Mouse (Mus musculus) G1E (cell line): ENCODE measurements around the gene Gm42906. TPM values are rescaled to one million over a fixed set of nuclear protein-coding genes. Genes with fewer than 3 reads are reported as not detected.

Source experiments
- ATAC-seq: 2 replicates; pipeline ENCODE4 v1.8.0; 2016; ENCODE audit warnings: mild to moderate bottlenecking; ENCODE audit not compliant: insufficient number of reproducible peaks, poor library complexity, low FRiP score, severe bottlenecking; ENCODE audit errors: extremely low read depth
- DNase-seq: peaks from one replicate; pipeline ENCODE4 v3.0.0; 2012; ENCODE audit warnings: low spot score
- H3K27me3 ChIP-seq: 2 replicates; pipeline ENCODE4 v1.6.1; 2012; ENCODE audit warnings: mild to moderate bottlenecking, low read length, inconsistent platforms; ENCODE audit not compliant: insufficient read depth
- H3K36me3 ChIP-seq: replicated peaks from 2 replicates; pipeline ENCODE3; 2012; ENCODE audit warnings: mild to moderate bottlenecking, inconsistent platforms
- H3K4me1 ChIP-seq: 2 replicates; pipeline ENCODE4 v1.6.1; 2012; ENCODE audit warnings: low read depth, low read length, inconsistent platforms, mixed read lengths; ENCODE audit not compliant: insufficient read depth
- H3K4me3 ChIP-seq: 2 replicates; pipeline ENCODE4 v1.5.1; 2012; ENCODE audit warnings: low read depth, mild to moderate bottlenecking, inconsistent platforms, low read length, moderate library complexity, mixed read lengths
- H3K9me3 ChIP-seq: replicated peaks from 2 replicates; pipeline ENCODE4 v1.6.1; 2012; ENCODE audit warnings: inconsistent platforms
- CTCF ChIP-seq: IDR thresholded peaks from 2 replicates; pipeline ENCODE4 v1.5.1; 2012; ENCODE audit warnings: low read depth, low read length, inconsistent platforms, mixed read lengths
- GATA1 ChIP-seq: IDR thresholded peaks from 2 replicates; pipeline ENCODE4 v1.6.1; 2012; ENCODE audit warnings: borderline replicate concordance, low read length, inconsistent platforms, mixed read lengths
- GATA2 ChIP-seq: IDR thresholded peaks from 2 replicates; pipeline ENCODE4 v1.6.1; 2012; ENCODE audit warnings: low read depth, low read length, inconsistent platforms, borderline replicate concordance
- POLR2AphosphoS5 ChIP-seq: IDR thresholded peaks from 2 replicates; pipeline ENCODE4 v1.6.1; 2012; ENCODE audit warnings: low read depth, low read length, inconsistent platforms; ENCODE audit not compliant: insufficient replicate concordance
- TAL1 ChIP-seq: conservative IDR thresholded peaks from 2 replicates; pipeline ENCODE4 v1.6.1; 2012; ENCODE audit warnings: low read depth, low read length, inconsistent platforms, mixed read lengths
- polyA plus RNA-seq: library from polyadenylated mRNA; stranded (reverse); fragments of >175 nt; gene quantifications from 2 replicates; pipeline ENCODE4 v1.2.3, GENCODE M21; 2012
- total RNA-seq, 2 experiments: library from RNA; stranded (forward) in 1 of 2; stranded (reverse) in 1 of 2; fragments of 200-1000 nt in 1 of 2; fragments of >200 nt in 1 of 2; fragmentation: Nextera tagmentation in 1 of 2; gene quantifications; 2 replicates each; pipeline ENCODE4 v1.2.3; 2014 to 2017

The Gm42906 gene
- total and polyA plus RNA-seq, 3 experiments: not detected

- no peaks in the 10 kb centered on the region for H3K4me1 ChIP-seq
- TF ChIP-seq CTCF: no peak
- TF ChIP-seq GATA2: no peak
- no peak for TF ChIP-seq POLR2AphosphoS5
- no peak for TF ChIP-seq TAL1
- no peak for TF ChIP-seq GATA1
- H3K27me3 ChIP-seq: no peaks in the 10 kb centered on the region
- ATAC-seq: no peak
- H3K9me3 ChIP-seq: peaks cover 27% of the 10 kb centered on the region
- H3K4me3 ChIP-seq: no peak overlapping the region
- DNase-seq: no peak
- H3K36me3 ChIP-seq: no peaks in the 10 kb centered on the region
Measured at GRCm38 (mm10) chr5:151066016-151066415, 361.9 kb downstream of the Gm42906 start.

- TF ChIP-seq GATA2: no peak
- TF ChIP-seq TAL1: no peak
- TF ChIP-seq GATA1: no peak
Measured at GRCm38 (mm10) chr5:151065228-151065627, 362.7 kb downstream of the Gm42906 start.

GRCm38 (mm10) chr5:151061942-151062341, 366.0 kb downstream of the Gm42906 start:
- TF ChIP-seq GATA1 (no peak), GATA2 (no peak), CTCF (no peak), TAL1 (no peak), POLR2AphosphoS5 (no peak)
- no peak for DNase-seq
- H3K4me3 ChIP-seq: no peak overlapping the region
- H3K27me3 ChIP-seq: no peaks in the 10 kb centered on the region
- no peaks in the 10 kb centered on the region for H3K36me3 ChIP-seq
- ATAC-seq: no peak
- no peaks in the 10 kb centered on the region for H3K4me1 ChIP-seq
- H3K9me3 ChIP-seq: peaks cover 45% of the 10 kb centered on the region

More at GRCm38 (mm10) chr5:151065228-151065627, 362.7 kb downstream of the Gm42906 start:
- ATAC-seq (no peak), DNase-seq (no peak)
- Histone ChIP-seq H3K27me3 (no peaks in the 10 kb centered on the region), H3K36me3 (no peaks in the 10 kb centered on the region), H3K4me3 (no peak overlapping the region), H3K4me1 (no peaks in the 10 kb centered on the region), H3K9me3 (peaks cover 32% of the 10 kb centered on the region)

GRCm38 (mm10) chr5:151060476-151060875, 367.5 kb downstream of the Gm42906 start:
- DNase-seq (no peak), ATAC-seq (no peak)
- Histone ChIP-seq H3K9me3 (peaks cover 56% of the 10 kb centered on the region), H3K27me3 (no peaks in the 10 kb centered on the region), H3K4me1 (no peaks in the 10 kb centered on the region), H3K4me3 (no peak overlapping the region), H3K36me3 (no peaks in the 10 kb centered on the region)
- no peak for TF ChIP-seq GATA1

- no peaks in the 10 kb centered on the region for H3K4me1 ChIP-seq
- no peaks in the 10 kb centered on the region for H3K27me3 ChIP-seq
- ATAC-seq: no peak
- H3K9me3 ChIP-seq: peaks cover 57% of the 10 kb centered on the region
- no peaks in the 10 kb centered on the region for H3K36me3 ChIP-seq
- DNase-seq: no peak
- no peak for TF ChIP-seq POLR2AphosphoS5
- no peak for TF ChIP-seq CTCF
- TF ChIP-seq GATA1: no peak
- TF ChIP-seq TAL1: no peak
- no peak for TF ChIP-seq GATA2
- no peak overlapping the region for H3K4me3 ChIP-seq
Measured at GRCm38 (mm10) chr5:151059772-151060171, 368.2 kb downstream of the Gm42906 start.

- no peak overlapping the region for H3K4me3 ChIP-seq
- H3K36me3 ChIP-seq: no peaks in the 10 kb centered on the region
- H3K4me1 ChIP-seq: no peaks in the 10 kb centered on the region
- DNase-seq (no peak), ATAC-seq (no peak)
- H3K27me3 ChIP-seq: no peaks in the 10 kb centered on the region
- H3K9me3 ChIP-seq: peaks cover 54% of the 10 kb centered on the region
- TF ChIP-seq CTCF (no peak), TAL1 (no peak), GATA1 (no peak), POLR2AphosphoS5 (no peak), GATA2 (no peak)
Measured at GRCm38 (mm10) chr5:151059352-151059751, 368.6 kb downstream of the Gm42906 start.

GRCm38 (mm10) chr5:151057716-151058115, 370.2 kb downstream of the Gm42906 start:
- no peaks in the 10 kb centered on the region for H3K27me3 ChIP-seq
- DNase-seq (no peak), ATAC-seq (no peak)
- TF ChIP-seq CTCF: no peak
- no peaks in the 10 kb centered on the region for H3K4me1 ChIP-seq
- no peaks in the 10 kb centered on the region for H3K36me3 ChIP-seq
- H3K4me3 ChIP-seq: no peak overlapping the region
- H3K9me3 ChIP-seq: peaks cover 46% of the 10 kb centered on the region
